Mouse (Mus musculus): ENCODE measurements around the gene Nav3. TPM values are rescaled to one million over a fixed set of nuclear protein-coding genes. Genes with fewer than 3 reads are reported as not detected.

Gene Nav3
- polyA plus RNA-seq, 1 experiment from 2014 or later: 17.6 TPM

GRCm38 (mm10) chr10:109684109-109685056 lies 771.6 kb downstream of the Nav3 start:
- Histone ChIP-seq H3K9me3 (replicated peaks; ENCODE audit: control insufficient read depth, low read length) (no peaks in the 10 kb centered on the region), H3K4me1 (ENCODE audit: control insufficient read depth, insufficient read depth, low read length) (peaks cover 19% of the 10 kb centered on the region), H3K4me3 (ENCODE audit: low read depth, low read length) (peak overlapping the region; percentile 21), H3K4me2 (ENCODE audit: low read length) (peak overlapping the region; percentile 53), H3K27me3 (replicated peaks; ENCODE audit: control insufficient read depth, insufficient read depth, low read length) (no peaks in the 10 kb centered on the region), H3K36me3 (ENCODE audit: control insufficient read depth, insufficient read depth, low read length) (no peaks in the 10 kb centered on the region), H3K9ac (ENCODE audit: low read length) (peak overlapping the region; percentile 54), H3K27ac (ENCODE audit: low read depth, low read length) (peak overlapping the region; percentile 92)
- ATAC-seq: peak; percentile 94
- DNase-seq (ENCODE audit: low spot score): peak; percentile 93
- WGBS: 12% methylated on average over 27 of the region's 27 CpGs

GRCm38 (mm10) chr10:109672896-109673295 lies 783.1 kb downstream of the Nav3 start:
- WGBS: 90% methylated on average over 2 of the region's 2 CpGs
- Histone ChIP-seq H3K27ac (ENCODE audit: low read depth, low read length) (no peak overlapping the region), H3K4me1 (ENCODE audit: control insufficient read depth, insufficient read depth, low read length) (no peaks in the 10 kb centered on the region), H3K36me3 (ENCODE audit: control insufficient read depth, insufficient read depth, low read length) (no peaks in the 10 kb centered on the region), H3K27me3 (replicated peaks; ENCODE audit: control insufficient read depth, insufficient read depth, low read length) (no peaks in the 10 kb centered on the region), H3K4me3 (ENCODE audit: low read depth, low read length) (no peak overlapping the region), H3K9me3 (replicated peaks; ENCODE audit: control insufficient read depth, low read length) (no peaks in the 10 kb centered on the region), H3K9ac (ENCODE audit: low read length) (no peak overlapping the region), H3K4me2 (ENCODE audit: low read length) (no peak overlapping the region)
- ATAC-seq: no peak
- DNase-seq (ENCODE audit: low spot score): no peak

GRCm38 (mm10) chr10:109667453-109667852 lies 788.6 kb downstream of the Nav3 start:
- Histone ChIP-seq H3K4me1 (ENCODE audit: control insufficient read depth, insufficient read depth, low read length) (no peaks in the 10 kb centered on the region), H3K4me2 (ENCODE audit: low read length) (no peak overlapping the region), H3K27ac (ENCODE audit: low read depth, low read length) (no peak overlapping the region), H3K36me3 (ENCODE audit: control insufficient read depth, insufficient read depth, low read length) (no peaks in the 10 kb centered on the region), H3K4me3 (ENCODE audit: low read depth, low read length) (no peak overlapping the region), H3K27me3 (replicated peaks; ENCODE audit: control insufficient read depth, insufficient read depth, low read length) (no peaks in the 10 kb centered on the region), H3K9ac (ENCODE audit: low read length) (no peak overlapping the region), H3K9me3 (replicated peaks; ENCODE audit: control insufficient read depth, low read length) (no peaks in the 10 kb centered on the region)
- 81% methylated on average over 4 of the region's 4 CpGs for WGBS
- no peak for DNase-seq (ENCODE audit: low spot score)
- no peak for ATAC-seq

- H3K27ac ChIP-seq (ENCODE audit: low read depth, low read length): no peak overlapping the region
- no peak overlapping the region for H3K4me3 ChIP-seq (ENCODE audit: low read depth, low read length)
- peak overlapping the region; percentile 12; the same call in 1 of the 2 replicates for H3K4me2 ChIP-seq (ENCODE audit: low read length)
- no peaks in the 10 kb centered on the region for H3K27me3 ChIP-seq (replicated peaks; ENCODE audit: control insufficient read depth, insufficient read depth, low read length)
- WGBS: 34% methylated on average over 14 of the region's 14 CpGs
- ATAC-seq (peak; percentile 60; the same call in 1 of the 2 replicates), DNase-seq (ENCODE audit: low spot score) (peak; percentile 85)
- H3K36me3 ChIP-seq (ENCODE audit: control insufficient read depth, insufficient read depth, low read length): no peaks in the 10 kb centered on the region
- no peak overlapping the region for H3K9ac ChIP-seq (ENCODE audit: low read length)
- no peaks in the 10 kb centered on the region for H3K9me3 ChIP-seq (replicated peaks; ENCODE audit: control insufficient read depth, low read length)
- H3K4me1 ChIP-seq (ENCODE audit: control insufficient read depth, insufficient read depth, low read length): no peaks in the 10 kb centered on the region
These were observed 791.2 kb downstream of the Nav3 start for GRCm38 (mm10) chr10:109664629-109665317.

GRCm38 (mm10) chr10:109651516-109651915 lies 804.5 kb downstream of the Nav3 start:
- no peak overlapping the region for H3K4me3 ChIP-seq (ENCODE audit: low read depth, low read length)
- DNase-seq (ENCODE audit: low spot score) (peak; percentile 18), ATAC-seq (no peak)
- H3K9me3 ChIP-seq (replicated peaks; ENCODE audit: control insufficient read depth, low read length): no peaks in the 10 kb centered on the region
- no peak overlapping the region for H3K4me2 ChIP-seq (ENCODE audit: low read length)
- H3K27ac ChIP-seq (ENCODE audit: low read depth, low read length): no peak overlapping the region
- WGBS: 67% methylated on average over 7 of the region's 7 CpGs
- no peak overlapping the region for H3K9ac ChIP-seq (ENCODE audit: low read length)
- H3K27me3 ChIP-seq (replicated peaks; ENCODE audit: control insufficient read depth, insufficient read depth, low read length): no peaks in the 10 kb centered on the region
- no peaks in the 10 kb centered on the region for H3K4me1 ChIP-seq (ENCODE audit: control insufficient read depth, insufficient read depth, low read length)
- H3K36me3 ChIP-seq (ENCODE audit: control insufficient read depth, insufficient read depth, low read length): no peaks in the 10 kb centered on the region

- ATAC-seq (no peak), DNase-seq (ENCODE audit: low spot score) (no peak)
- Histone ChIP-seq H3K36me3 (ENCODE audit: control insufficient read depth, insufficient read depth, low read length) (no peaks in the 10 kb centered on the region), H3K27ac (ENCODE audit: low read depth, low read length) (no peak overlapping the region), H3K4me3 (ENCODE audit: low read depth, low read length) (no peak overlapping the region), H3K9me3 (replicated peaks; ENCODE audit: control insufficient read depth, low read length) (no peaks in the 10 kb centered on the region), H3K4me1 (ENCODE audit: control insufficient read depth, insufficient read depth, low read length) (no peaks in the 10 kb centered on the region), H3K27me3 (replicated peaks; ENCODE audit: control insufficient read depth, insufficient read depth, low read length) (no peaks in the 10 kb centered on the region), H3K9ac (ENCODE audit: low read length) (no peak overlapping the region), H3K4me2 (ENCODE audit: low read length) (no peak overlapping the region)
- WGBS: 90% methylated on average over 3 of the region's 3 CpGs
These were observed 812.4 kb downstream of the Nav3 start for GRCm38 (mm10) chr10:109643598-109643997.

- H3K27me3 ChIP-seq (replicated peaks; ENCODE audit: control insufficient read depth, insufficient read depth, low read length): no peaks in the 10 kb centered on the region
These were observed 814.2 kb downstream of the Nav3 start for GRCm38 (mm10) chr10:109641806-109642205.

GRCm38 (mm10) chr10:109637702-109638101 lies 818.3 kb downstream of the Nav3 start:
- Histone ChIP-seq H3K9ac (ENCODE audit: low read length) (no peak overlapping the region), H3K4me2 (ENCODE audit: low read length) (no peak overlapping the region; the same call in 1 of the 2 replicates), H3K9me3 (replicated peaks; ENCODE audit: control insufficient read depth, low read length) (no peaks in the 10 kb centered on the region), H3K27ac (ENCODE audit: low read depth, low read length) (no peak overlapping the region), H3K36me3 (ENCODE audit: control insufficient read depth, insufficient read depth, low read length) (no peaks in the 10 kb centered on the region), H3K4me1 (ENCODE audit: control insufficient read depth, insufficient read depth, low read length) (no peaks in the 10 kb centered on the region; the same call in 1 of the 2 replicates), H3K4me3 (ENCODE audit: low read depth, low read length) (no peak overlapping the region), H3K27me3 (replicated peaks; ENCODE audit: control insufficient read depth, insufficient read depth, low read length) (no peaks in the 10 kb centered on the region)
- peak; percentile 60 for ATAC-seq
- WGBS: 50% methylated on average over 16 of the region's 16 CpGs
- DNase-seq (ENCODE audit: low spot score): peak; percentile 24

More at GRCm38 (mm10) chr10:109641806-109642205, 814.2 kb downstream of the Nav3 start:
- Histone ChIP-seq H3K4me1 (ENCODE audit: control insufficient read depth, insufficient read depth, low read length) (no peaks in the 10 kb centered on the region; the same call in 1 of the 2 replicates), H3K36me3 (ENCODE audit: control insufficient read depth, insufficient read depth, low read length) (no peaks in the 10 kb centered on the region), H3K4me2 (ENCODE audit: low read length) (no peak overlapping the region), H3K4me3 (ENCODE audit: low read depth, low read length) (no peak overlapping the region), H3K9me3 (replicated peaks; ENCODE audit: control insufficient read depth, low read length) (no peaks in the 10 kb centered on the region), H3K27ac (ENCODE audit: low read depth, low read length) (no peak overlapping the region), H3K9ac (ENCODE audit: low read length) (no peak overlapping the region)
- DNase-seq (ENCODE audit: low spot score) (no peak), ATAC-seq (no peak)
- 69% methylated on average over 7 of the region's 7 CpGs for WGBS

Data from forebrain, embryonic 14.5 days (tissue).